Mouse (Mus musculus) MEL (cell line): ENCODE measurements around the gene Nfyb. TPM values are rescaled to one million over a fixed set of nuclear protein-coding genes. Genes with fewer than 3 reads are reported as not detected.

Experiments
- DNase-seq: peaks from one replicate; pipeline ENCODE4 v3.0.0; 2011; ENCODE audit warnings: low read depth, low spot score
- H3K27ac ChIP-seq: 2 replicates; pipeline ENCODE4 v1.5.1; 2012; ENCODE audit warnings: low read depth, mild to moderate bottlenecking, control low read depth, low read length, moderate library complexity; ENCODE audit not compliant: control insufficient read depth
- H3K27me3 ChIP-seq, 2 experiments: fragments of 150-350 bp in 1 of 2; sonication (generic) in 1 of 2; 2 replicates each; pipeline ENCODE4 v1.6.1; 2012; ENCODE audit warnings: low read length in 2 of 2, mild to moderate bottlenecking in 2 of 2, improper control_type of control experiment in 1 of 2, moderate library complexity in 1 of 2; ENCODE audit not compliant: insufficient read depth in 2 of 2, control insufficient read depth in 1 of 2
- H3K36me3 ChIP-seq, 2 experiments: 2 replicates each; pipeline ENCODE4 v1.6.1; 2012 to 2014; ENCODE audit warnings: low read length in 2 of 2, improper control_type of control experiment in 1 of 2, inconsistent platforms in 1 of 2, mild to moderate bottlenecking in 1 of 2; ENCODE audit not compliant: insufficient read depth in 2 of 2, control insufficient read depth in 1 of 2
- H3K4me1 ChIP-seq, 2 experiments: fragments of 150-350 bp in 1 of 2; sonication (generic) in 1 of 2; 2 replicates each; pipeline ENCODE4 v1.6.1; 2012; ENCODE audit warnings: low read length in 2 of 2, improper control_type of control experiment in 1 of 2, mild to moderate bottlenecking in 1 of 2; ENCODE audit not compliant: insufficient read depth in 2 of 2, control insufficient read depth in 1 of 2
- H3K4me3 ChIP-seq, 2 experiments: fragments of 150-350 bp in 1 of 2; sonication (generic) in 1 of 2; 2 replicates each; pipeline ENCODE4 v1.5.1; 2012; ENCODE audit warnings: low read depth in 2 of 2, low read length in 2 of 2, mild to moderate bottlenecking in 2 of 2, moderate library complexity in 2 of 2, control low read depth in 1 of 2, improper control_type of control experiment in 1 of 2; ENCODE audit not compliant: control insufficient read depth in 1 of 2, insufficient read depth in 1 of 2
- H3K79me2 ChIP-seq: 2 replicates; pipeline ENCODE4 v1.6.1; 2012; ENCODE audit warnings: mild to moderate bottlenecking, low read length, moderate library complexity; ENCODE audit not compliant: control insufficient read depth, poor library complexity, insufficient read depth
- H3K9ac ChIP-seq: 2 replicates; pipeline ENCODE4 v1.6.1; 2012; ENCODE audit warnings: low read depth, mild to moderate bottlenecking, control low read depth, low read length, moderate library complexity; ENCODE audit not compliant: control insufficient read depth, poor library complexity, severe bottlenecking
- H3K9me3 ChIP-seq: fragments of 150-350 bp; sonication (generic); replicated peaks from 2 replicates; pipeline ENCODE4 v1.6.1; 2012; ENCODE audit warnings: mild to moderate bottlenecking, low read length, improper control_type of control experiment, moderate library complexity; ENCODE audit not compliant: insufficient read depth
- BHLHE40 ChIP-seq: IDR thresholded peaks from 2 replicates; pipeline ENCODE4 v1.6.1; 2012; ENCODE audit warnings: low read depth, mild to moderate bottlenecking, inconsistent platforms, low read length, improper control_type of control experiment, borderline replicate concordance
- CTCF ChIP-seq, 3 experiments: IDR thresholded peaks in 2 of 3; conservative IDR thresholded peaks in 1 of 3; 2 replicates each; pipeline ENCODE4 v1.5.1; 2011 to 2012; ENCODE audit warnings: low read length in 3 of 3, low read depth in 2 of 3, mild to moderate bottlenecking in 2 of 3, improper control_type of control experiment in 1 of 3, inconsistent platforms in 1 of 3, mixed read lengths in 1 of 3, moderate library complexity in 1 of 3; ENCODE audit not compliant: control insufficient read depth in 1 of 3, insufficient read depth in 1 of 3, poor library complexity in 1 of 3, severe bottlenecking in 1 of 3
- EP300 ChIP-seq, 2 experiments: IDR thresholded peaks; 2 replicates each; pipeline ENCODE4 v1.6.1; 2011; ENCODE audit warnings: improper control_type of control experiment in 2 of 2, low read length in 2 of 2, low read depth in 1 of 2, mild to moderate bottlenecking in 1 of 2
- ETS1 ChIP-seq: IDR thresholded peaks from 2 replicates; pipeline ENCODE4 v1.6.1; 2012; ENCODE audit warnings: low read depth, mild to moderate bottlenecking, inconsistent platforms, low read length, improper control_type of control experiment, moderate library complexity
- GABPA ChIP-seq: IDR thresholded peaks from 2 replicates; pipeline ENCODE4 v1.6.1; 2012; ENCODE audit warnings: low read depth, mild to moderate bottlenecking, inconsistent platforms, low read length, improper control_type of control experiment, moderate library complexity
- HCFC1 ChIP-seq: IDR thresholded peaks from 2 replicates; pipeline ENCODE4 v1.6.1; 2012; ENCODE audit warnings: low read depth, mild to moderate bottlenecking, inconsistent platforms, low read length, improper control_type of control experiment, moderate library complexity
- KAT2A ChIP-seq: conservative IDR thresholded peaks from 2 replicates; pipeline ENCODE4 v1.6.1; 2012; ENCODE audit warnings: low read depth, low read length, improper control_type of control experiment, inconsistent platforms
- MAFK ChIP-seq: IDR thresholded peaks from 2 replicates; pipeline ENCODE4 v1.6.1; 2011; ENCODE audit warnings: low read depth, mild to moderate bottlenecking, low read length, improper control_type of control experiment, borderline replicate concordance
- MAX ChIP-seq: IDR thresholded peaks from 2 replicates; pipeline ENCODE4 v1.6.1; 2011; ENCODE audit warnings: low read length, improper control_type of control experiment
- MEF2A ChIP-seq: IDR thresholded peaks from 2 replicates; pipeline ENCODE4 v1.6.1; 2014; ENCODE audit warnings: low read depth, mild to moderate bottlenecking, inconsistent platforms, low read length, improper control_type of control experiment; ENCODE audit not compliant: poor library complexity, insufficient replicate concordance, severe bottlenecking; ENCODE audit errors: extremely low read depth
- MXI1 ChIP-seq: IDR thresholded peaks from 2 replicates; pipeline ENCODE4 v1.6.1; 2011; ENCODE audit warnings: mild to moderate bottlenecking, low read depth, low read length, improper control_type of control experiment
- MYB ChIP-seq: IDR thresholded peaks from 2 replicates; pipeline ENCODE4 v1.6.1; 2011; ENCODE audit warnings: mild to moderate bottlenecking, low read depth, low read length, improper control_type of control experiment
- POLR2AphosphoS5 ChIP-seq: IDR thresholded peaks from 2 replicates; pipeline ENCODE4 v1.6.1; 2012; ENCODE audit warnings: low read depth, borderline replicate concordance, mild to moderate bottlenecking, inconsistent platforms, low read length, moderate library complexity, mixed read lengths
- RAD21 ChIP-seq: IDR thresholded peaks from 2 replicates; pipeline ENCODE4 v1.6.1; 2011; ENCODE audit warnings: mild to moderate bottlenecking, low read depth, low read length, improper control_type of control experiment
- RCOR1 ChIP-seq: IDR thresholded peaks from 2 replicates; pipeline ENCODE4 v1.6.1; 2012; ENCODE audit warnings: low read depth, mild to moderate bottlenecking, inconsistent platforms, low read length, improper control_type of control experiment
- SIN3A ChIP-seq: IDR thresholded peaks from 2 replicates; pipeline ENCODE4 v1.6.1; 2012; ENCODE audit warnings: low read length, improper control_type of control experiment, inconsistent platforms
- SMC3 ChIP-seq: IDR thresholded peaks from 2 replicates; pipeline ENCODE4 v1.6.1; 2011; ENCODE audit warnings: low read depth, low read length, improper control_type of control experiment
- UBTF ChIP-seq: IDR thresholded peaks from 2 replicates; pipeline ENCODE4 v1.6.1; 2012; ENCODE audit warnings: low read depth, mild to moderate bottlenecking, inconsistent platforms, low read length, improper control_type of control experiment, moderate library complexity, borderline replicate concordance; ENCODE audit not compliant: insufficient read depth
- USF1 ChIP-seq: IDR thresholded peaks from 2 replicates; pipeline ENCODE4 v1.6.1; 2014; ENCODE audit warnings: low read depth, mild to moderate bottlenecking, inconsistent platforms, low read length, improper control_type of control experiment, moderate library complexity
- USF2 ChIP-seq, 2 experiments: IDR thresholded peaks; 2 replicates each; pipeline ENCODE4 v1.6.1; 2011 to 2012; ENCODE audit warnings: improper control_type of control experiment in 2 of 2, low read length in 2 of 2, borderline replicate concordance in 1 of 2, inconsistent platforms in 1 of 2, low read depth in 1 of 2, mild to moderate bottlenecking in 1 of 2; ENCODE audit not compliant: insufficient read depth in 1 of 2
- ZC3H11A ChIP-seq: IDR thresholded peaks from 2 replicates; pipeline ENCODE4 v1.6.1; 2012; ENCODE audit warnings: low read depth, mild to moderate bottlenecking, inconsistent platforms, low read length, improper control_type of control experiment
- ZKSCAN1 ChIP-seq: IDR thresholded peaks from 2 replicates; pipeline ENCODE4 v1.6.1; 2012; ENCODE audit warnings: low read depth, mild to moderate bottlenecking, inconsistent platforms, low read length, improper control_type of control experiment, moderate library complexity
- polyA plus RNA-seq, 2 experiments: library from polyadenylated mRNA; stranded (reverse) in 1 of 2; unstranded in 1 of 2; fragments of >175 nt in 1 of 2; fragments of >200 nt in 1 of 2; gene quantifications; 2 replicates each; pipeline versions ENCODE4 v1.2.1 to v1.2.4; 2012; ENCODE audit warnings: low replicate concordance in 2 of 2, low read depth in 1 of 2; ENCODE audit not compliant: insufficient read length in 2 of 2, insufficient read depth in 1 of 2, missing spikeins in 1 of 2
- total RNA-seq: library from RNA; depleted of rRNA; stranded (reverse); fragments of 300-350 nt; gene quantifications from 2 replicates; pipeline ENCODE4 v1.2.3, GENCODE M21; 2012

Gene Nfyb
- total and polyA plus RNA-seq, 3 experiments, result 32.6 to 38.3 TPM; not detected in 1

GRCm38 (mm10) chr10:82807238-82807637 lies 43.3 kb upstream of the Nfyb start (continued):
- TF ChIP-seq MXI1 (0 out of 2 replicates have a peak, but pooled peaks have one; percentile 6), RAD21 (no peak), MAX (peak; percentile 51; the same call in 1 of the 2 replicates)

- H3K9me3 ChIP-seq, result no peaks in the 10 kb centered on the region
- H3K36me3 ChIP-seq, result peaks cover 0 to 12% of the 10 kb centered on the region in 2 experiments; a peak in 2 of 4 replicates
- H3K27me3 ChIP-seq, result no peaks in the 10 kb centered on the region
- H3K27ac ChIP-seq, result no peak overlapping the region
- no peak for DNase-seq
- no peak overlapping the region for H3K4me3 ChIP-seq
- TF ChIP-seq EP300 (IDR thresholded peaks at IDR 0.05; ENCODE audit: low read depth in 1 of 2, low read length in 2 of 2), result no peak
- no peak for TF ChIP-seq HCFC1
- no peak for TF ChIP-seq GABPA
- TF ChIP-seq RCOR1, result no peak
- TF ChIP-seq USF1, result no peak
- TF ChIP-seq USF2 (IDR thresholded peaks at IDR 0.05; ENCODE audit: borderline replicate concordance in 1 of 2, insufficient read depth in 1 of 2, low read depth in 1 of 2, low read length in 2 of 2), result no peak
- TF ChIP-seq SMC3, result no peak
- no peak for TF ChIP-seq MAFK
- no peak for TF ChIP-seq ETS1
- TF ChIP-seq POLR2AphosphoS5, result no peak
- TF ChIP-seq UBTF, result no peak
- no peak for TF ChIP-seq MEF2A
- TF ChIP-seq SIN3A, result no peak
- no peak for TF ChIP-seq KAT2A
- no peak for TF ChIP-seq MYB
- TF ChIP-seq CTCF (IDR thresholded peaks at IDR 0.05 in 2 of 3, conservative IDR thresholded peaks at IDR 0.05 in 1 of 3; ENCODE audit: control insufficient read depth in 1 of 3, insufficient read depth in 1 of 3, low read depth in 2 of 3, low read length in 3 of 3, poor library complexity in 1 of 3, severe bottlenecking in 1 of 3), result no peak
- no peak for TF ChIP-seq BHLHE40
- TF ChIP-seq ZKSCAN1, result no peak
- TF ChIP-seq RAD21, result no peak
- no peak for TF ChIP-seq ZC3H11A
- H3K79me2 ChIP-seq, result no peaks in the 10 kb centered on the region
- H3K4me1 ChIP-seq, result peaks cover 4 to 22% of the 10 kb centered on the region in 2 experiments
- no peak overlapping the region for H3K9ac ChIP-seq
These were observed 42.5 kb upstream of the Nfyb start for GRCm38 (mm10) chr10:82806414-82806813.
